Comparison of ENCODE assay signal across 25 mouse cellular contexts in the genomic region with DNA sequence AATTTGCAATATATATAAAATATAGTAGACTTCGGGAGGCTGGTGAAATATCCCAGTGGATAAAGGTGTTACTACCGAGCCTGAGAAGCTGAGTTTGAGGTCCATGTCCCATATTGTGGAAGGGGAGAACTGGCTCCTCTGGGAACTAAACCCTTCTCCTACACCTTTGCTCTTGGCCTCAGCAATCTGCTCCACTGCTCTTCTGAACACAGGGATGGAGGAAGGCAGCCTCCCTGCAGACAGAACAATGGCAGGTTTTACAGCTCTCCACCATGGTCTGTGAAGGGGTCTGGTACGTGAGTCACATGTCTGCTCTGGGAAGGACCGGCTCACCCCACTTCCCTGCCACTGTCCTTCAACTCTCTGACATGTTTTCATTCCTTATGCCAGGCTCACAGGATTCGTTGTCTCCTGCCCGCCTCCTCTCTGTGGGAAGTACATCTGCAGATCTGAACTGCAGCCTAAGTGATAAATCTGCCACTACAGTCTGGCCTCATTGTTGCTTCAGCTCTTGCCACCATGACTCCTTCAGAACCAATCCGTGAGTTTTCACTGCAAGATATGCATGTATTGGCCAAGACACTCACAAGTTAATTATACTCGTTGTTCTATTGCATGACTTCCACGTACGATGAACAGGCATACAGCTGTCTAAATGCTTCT.
DNase-seq lines count a peak whose midpoint lies in the region; ATAC-seq and TF ChIP-seq lines count a peak whose summit lies in the region.
"Had no signal": no experiment of that assay in that cellular context is flagged by ENCODE, and none has a peak within 500 bp of the region (broad histone marks: within the 10 kb centered on the region; RNA-seq: fewer than 3 reads in every experiment).

No protein-coding gene starts in this region.

- TF ChIP-seq EP300 in heart, adult 2 months (IDR thresholded peaks at IDR 0.05; ENCODE audit: insufficient read depth, low read depth, low read length): no peak

- no peaks in the 10 kb centered on the region for H3K36me3 ChIP-seq in forebrain, postnatal 0 days (ENCODE audit: insufficient read depth)
- no peaks in the 10 kb centered on the region for H3K36me3 ChIP-seq in forebrain, embryonic 16.5 days (ENCODE audit: control insufficient read depth, insufficient read depth)
- H3K36me3 ChIP-seq in heart, adult 2 months (ENCODE audit: control insufficient read depth, insufficient read depth, low read length): no peaks in the 10 kb centered on the region
- H3K36me3 ChIP-seq: heart, embryonic 12.5 days; limb, embryonic 13.5 days; liver, embryonic 13.5 days; midbrain, embryonic 13.5 days had no signal

- H3K9me3 ChIP-seq in forebrain, postnatal 0 days (ENCODE audit: low read length): no peaks in the 10 kb centered on the region
- H3K9me3 ChIP-seq in forebrain, embryonic 16.5 days (ENCODE audit: control insufficient read depth, low read length): no peaks in the 10 kb centered on the region
- H3K9me3 ChIP-seq: heart, embryonic 12.5 days; limb, embryonic 13.5 days; liver, embryonic 13.5 days; midbrain, embryonic 13.5 days had no signal

- H3K4me1 ChIP-seq in forebrain, postnatal 0 days (ENCODE audit: insufficient read depth): 0 out of 2 replicates have a peak, but pooled peaks cover 4% of the 10 kb centered on the region
- H3K4me1 ChIP-seq in forebrain, embryonic 16.5 days (replicated peaks; ENCODE audit: control insufficient read depth, insufficient read depth, low read length): no peaks in the 10 kb centered on the region
- H3K4me1 ChIP-seq in heart, adult 2 months (ENCODE audit: control insufficient read depth, insufficient read depth, low read length): no peaks in the 10 kb centered on the region
- H3K4me1 ChIP-seq: heart, embryonic 12.5 days; limb, embryonic 13.5 days; liver, embryonic 13.5 days; midbrain, embryonic 13.5 days had no signal

- no peaks in the 10 kb centered on the region for H3K79me2 ChIP-seq in heart, adult 2 months (replicated peaks; ENCODE audit: control insufficient read depth, insufficient read depth, low read length)

- TF ChIP-seq CTCF in forebrain, postnatal 0 days (IDR thresholded peaks at IDR 0.05; ENCODE audit: low read depth): no peak
- no peak for TF ChIP-seq CTCF in heart, adult 2 months (IDR thresholded peaks at IDR 0.05)

- H3K27ac ChIP-seq in forebrain, postnatal 0 days (ENCODE audit: low read depth, low read length): no peak overlapping the region
- no peak overlapping the region for H3K27ac ChIP-seq in forebrain, embryonic 16.5 days (ENCODE audit: low read length)
- no peak overlapping the region for H3K27ac ChIP-seq in heart, adult 2 months
- H3K27ac ChIP-seq: hindbrain, embryonic 14.5 days; limb, embryonic 13.5 days; liver, embryonic 13.5 days; midbrain, embryonic 13.5 days had no signal

- peak; percentile 60 for ATAC-seq in forebrain, postnatal 0 days
- no peak for ATAC-seq in forebrain, embryonic 16.5 days
- ATAC-seq: activated CD4-positive, CD25-positive, alpha-beta regulatory T cell, adult 4 months; midbrain, embryonic 13.5 days had no signal

- intact Hi-C loops in heart, adult 2 months (cut with DNase I): no loop called here

- H3K4me2 ChIP-seq in forebrain, postnatal 0 days (ENCODE audit: low read depth): no peak overlapping the region
- H3K4me2 ChIP-seq in forebrain, embryonic 16.5 days (ENCODE audit: low read length): no peak overlapping the region
- H3K4me2 ChIP-seq: heart, embryonic 12.5 days; hindbrain, embryonic 14.5 days; limb, embryonic 13.5 days; liver, embryonic 13.5 days; midbrain, embryonic 13.5 days had no signal

- DNase-seq in forebrain, postnatal 0 days: no peak
- peak; percentile 4 for DNase-seq in right cerebral cortex, adult 18-20 months
- DNase-seq in right cerebral cortex, postnatal 25 days: no peak
- DNase-seq in neural tube, embryonic 10.5 days (ENCODE audit: extremely low spot score, low spot score): peak; percentile 21
- peak; percentile 2 for DNase-seq in yolk sac, embryonic 10.5 days (ENCODE audit: low spot score)
- no peak for DNase-seq in c-Kit-positive CD71-positive TER-119-positive erythroid progenitor cells, embryonic 14.5 days (ENCODE audit: low spot score)
- DNase-seq in heart, adult 2 months: no peak
- DNase-seq: cerebellum, adult 18-20 months; cerebellum, postnatal 14 days; gastrocnemius, postnatal 14 days; heart, adult 11 months; heart, postnatal 14 days; kidney, adult 2 months; kidney, postnatal 10 days; liver, embryonic 13.5 days; lung, adult 2 months; lung, postnatal 14 days; right cerebral cortex, postnatal 14 days; spleen, adult 18-20 months had no signal

- no peak overlapping the region for H3K9ac ChIP-seq in forebrain, postnatal 0 days
- no peak overlapping the region for H3K9ac ChIP-seq in forebrain, embryonic 16.5 days (replicated peaks; ENCODE audit: low read depth, low read length)
- no peak overlapping the region for H3K9ac ChIP-seq in heart, adult 2 months (ENCODE audit: low read depth, low read length)
- H3K9ac ChIP-seq: heart, embryonic 12.5 days; hindbrain, embryonic 14.5 days; limb, embryonic 13.5 days; liver, embryonic 13.5 days; midbrain, embryonic 13.5 days had no signal

- WGBS in forebrain, postnatal 0 days: 56% methylated on average over 10 of the region's 10 CpGs
- 63% methylated on average over 10 of the region's 10 CpGs for WGBS in forebrain, embryonic 16.5 days
- WGBS in heart, adult 2 months: 62% methylated on average over 10 of the region's 10 CpGs

- TF ChIP-seq POLR2A in heart, adult 2 months (IDR thresholded peaks at IDR 0.05; ENCODE audit: insufficient read depth, low read depth, low read length): no peak

- H3K27me3 ChIP-seq in forebrain, postnatal 0 days (ENCODE audit: insufficient read depth, low read length): no peaks in the 10 kb centered on the region
- no peaks in the 10 kb centered on the region for H3K27me3 ChIP-seq in forebrain, embryonic 16.5 days (replicated peaks; ENCODE audit: control insufficient read depth, insufficient read depth, low read length)
- H3K27me3 ChIP-seq in heart, adult 2 months (ENCODE audit: control insufficient read depth, insufficient read depth, low read length): no peaks in the 10 kb centered on the region
- H3K27me3 ChIP-seq: heart, embryonic 12.5 days; limb, embryonic 13.5 days; liver, embryonic 13.5 days; midbrain, embryonic 13.5 days had no signal

- H3K4me3 ChIP-seq in forebrain, postnatal 0 days (ENCODE audit: low read depth, low read length): no peak overlapping the region
- H3K4me3 ChIP-seq in forebrain, embryonic 16.5 days (replicated peaks; ENCODE audit: low read length): no peak overlapping the region
- no peak overlapping the region for H3K4me3 ChIP-seq in heart, adult 2 months
- H3K4me3 ChIP-seq: heart, embryonic 12.5 days; limb, embryonic 13.5 days; liver, embryonic 13.5 days; midbrain, embryonic 13.5 days had no signal

Comparison
In these comparisons a context has a peak if more than half of its experiments do, and no peak if none do; other contexts are left out.
1. DNase-seq: peak in right cerebral cortex, adult 18-20 months (single experiment), neural tube, embryonic 10.5 days (single experiment) and yolk sac, embryonic 10.5 days (single experiment); none in forebrain, postnatal 0 days (single experiment), right cerebral cortex, postnatal 25 days (single experiment), c-Kit-positive CD71-positive TER-119-positive erythroid progenitor cells, embryonic 14.5 days (single experiment) and heart, adult 2 months (0 of 2).